Mouse (Mus musculus) megakaryocyte-erythroid progenitor cell, adult 5 weeks (primary cell): ENCODE data around the gene Prpf38a. TPM values are rescaled to one million over a fixed set of nuclear protein-coding genes. Genes with fewer than 3 reads are reported as not detected.

Source experiments
- polyA plus RNA-seq: library from polyadenylated mRNA; stranded (reverse); fragments of >175 nt; gene quantifications from 2 replicates; pipeline ENCODE4 v1.2.3, GENCODE M21; 2012

The Prpf38a gene
- 2.3 and 4.1 TPM in 2 replicates for polyA plus RNA-seq

DNA sequence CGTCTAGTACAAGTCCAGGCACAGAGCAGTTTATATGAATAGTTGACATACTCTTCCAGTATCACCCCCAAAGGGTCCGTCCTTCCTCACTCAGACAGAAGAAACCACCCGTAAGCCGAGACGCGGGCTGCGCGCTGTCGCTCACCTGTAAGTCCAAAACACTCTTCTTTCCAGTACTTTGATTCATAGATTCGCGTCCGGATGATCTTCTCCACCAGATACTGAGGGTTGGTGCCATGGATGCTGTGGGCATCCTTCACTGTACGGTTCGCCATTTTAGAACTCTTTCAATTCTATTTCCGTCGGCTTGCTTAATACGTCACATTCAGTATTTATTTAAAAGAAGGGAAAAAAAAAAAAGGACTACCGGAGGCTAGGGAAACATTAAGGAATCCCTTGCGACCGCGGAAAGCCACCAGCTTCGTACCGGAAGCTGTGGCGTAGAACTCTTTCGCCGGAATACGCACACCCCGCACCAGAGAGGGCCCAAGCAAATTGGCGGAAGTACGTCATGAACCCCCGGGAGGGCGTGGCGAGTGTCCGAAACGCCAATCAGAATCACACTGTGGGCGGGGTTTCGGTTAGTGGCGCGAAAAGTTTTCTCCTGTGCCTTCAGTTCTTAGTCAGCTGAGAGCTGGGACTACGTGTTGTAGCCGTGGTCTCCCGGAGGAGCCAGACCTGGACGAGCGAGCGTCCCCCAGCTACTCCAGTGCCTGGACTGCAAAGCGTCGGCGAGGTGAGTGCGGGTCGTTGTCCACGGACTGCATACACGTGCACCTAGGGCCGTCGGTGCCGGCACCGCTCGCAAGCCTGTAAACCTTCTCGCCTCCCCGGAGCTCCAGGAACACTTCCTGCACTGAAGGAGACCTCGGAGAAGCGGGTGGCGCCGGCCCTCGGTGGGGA is at the start of gene Prpf38a, which contains the start of gene Orc1:
Gene Prpf38a, minus strand, starts transcription at position 497 of the 903 bp plus-strand sequence.
Gene Orc1, plus strand, starts transcription at position 584 of the 903 bp plus-strand sequence.

GRCm38 (mm10) chr4:108619587-108620341 is 40.6 kb upstream of the Prpf38a start, which contains the start of gene Cc2d1b:
Gene Cc2d1b (plus strand): TSS chr4:108619940.

Other genes with a start within 250 kb of the Prpf38a start
- gene Shisal2a, start 196.0 kb downstream of the Prpf38a start, polyA plus RNA-seq: not detected in 2 replicates
- 1.2 and 2.2 TPM in 2 replicates for gene Gpx7, start 172.4 kb downstream of the Prpf38a start, polyA plus RNA-seq
- gene Tut4, start 119.9 kb downstream of the Prpf38a start, polyA plus RNA-seq: 20.4 and 24.7 TPM in 2 replicates
- gene Orc1, start 87 bp upstream of the Prpf38a start, polyA plus RNA-seq: 19.5 and 24.8 TPM in 2 replicates
- gene Cc2d1b, start 40.6 kb upstream of the Prpf38a start, polyA plus RNA-seq: 91.3 and 120 TPM in 2 replicates
- not detected in 2 replicates for gene 3110021N24Rik, start 140.3 kb upstream of the Prpf38a start, polyA plus RNA-seq
- 0.03 and 0.05 TPM in 2 replicates for gene Zfyve9, start 201.5 kb upstream of the Prpf38a start, polyA plus RNA-seq